Mouse (Mus musculus): ENCODE results near the gene Gm11037.

Gm11037 gene

DNA sequence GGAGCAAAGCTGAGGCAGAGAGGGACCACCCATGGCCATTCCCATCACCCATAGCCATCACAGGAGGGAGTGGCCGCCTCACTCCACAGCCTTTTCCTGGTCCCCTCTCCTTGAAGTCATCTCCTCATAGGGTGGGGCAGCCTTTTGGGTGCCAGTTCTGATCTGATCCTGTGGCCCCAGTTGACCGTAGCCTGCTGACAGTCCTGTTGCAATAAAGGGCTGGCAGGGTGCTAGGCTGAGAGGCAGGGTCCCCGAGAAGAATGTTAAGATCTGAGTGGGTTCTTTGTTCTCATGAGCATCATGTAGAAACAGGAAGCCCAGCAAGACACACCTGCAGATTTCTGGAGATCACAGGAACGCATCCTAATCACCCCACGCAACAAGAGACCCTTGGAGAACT, 5.1 kb upstream of the Gm11037 start:
- in situ Hi-C loops (cut with MboI, MseI) = no loop called here

DNA sequence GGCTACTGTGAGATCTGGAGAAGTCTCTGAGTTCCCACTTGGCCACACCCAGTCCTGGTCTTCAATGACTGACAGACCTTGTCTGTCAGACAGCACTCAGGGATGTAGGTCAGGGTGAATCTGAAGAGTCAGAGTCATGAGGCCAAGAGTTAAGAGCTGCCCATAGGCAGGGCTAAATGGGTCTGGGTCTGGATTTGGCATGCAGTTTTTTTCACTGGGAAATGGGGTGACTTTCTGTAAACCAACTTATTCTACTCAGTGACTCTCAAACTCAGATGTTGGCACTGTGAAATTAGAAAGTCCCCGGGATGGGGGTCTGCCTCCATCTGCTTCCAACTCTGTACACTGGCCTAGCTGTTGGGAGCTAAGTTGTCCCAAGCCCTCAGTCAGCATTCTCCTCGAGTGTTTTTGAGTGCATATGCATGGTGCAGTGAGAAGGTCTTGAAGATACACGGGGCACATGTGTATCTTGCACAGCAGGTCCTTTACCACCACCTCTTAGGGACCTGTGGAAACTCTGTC, 4.6 kb upstream of the Gm11037 start:
- in situ Hi-C loops (cut with MboI, MseI) = no loop called here

DNA sequence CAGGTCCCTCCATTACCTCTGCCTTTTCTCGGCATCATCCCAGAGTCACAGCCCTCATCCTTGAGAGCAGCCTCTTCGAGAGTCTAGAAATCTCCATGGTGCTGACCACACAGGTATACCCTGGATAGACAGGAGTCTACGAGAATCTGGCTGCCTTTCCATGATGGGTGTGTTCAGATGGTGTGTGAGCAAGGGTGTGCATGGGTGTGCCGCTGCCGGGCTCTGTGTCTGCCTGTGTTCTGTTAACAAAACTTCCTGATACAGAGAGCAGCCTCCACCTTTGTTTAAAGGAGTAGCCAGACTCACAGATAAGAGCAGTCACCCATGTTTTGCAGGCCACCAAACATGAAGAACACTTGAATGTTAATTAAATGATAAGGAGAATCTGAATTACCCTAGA, 3.5 kb upstream of the Gm11037 start:
- in situ Hi-C loops (cut with MboI, MseI) = no loop called here

DNA sequence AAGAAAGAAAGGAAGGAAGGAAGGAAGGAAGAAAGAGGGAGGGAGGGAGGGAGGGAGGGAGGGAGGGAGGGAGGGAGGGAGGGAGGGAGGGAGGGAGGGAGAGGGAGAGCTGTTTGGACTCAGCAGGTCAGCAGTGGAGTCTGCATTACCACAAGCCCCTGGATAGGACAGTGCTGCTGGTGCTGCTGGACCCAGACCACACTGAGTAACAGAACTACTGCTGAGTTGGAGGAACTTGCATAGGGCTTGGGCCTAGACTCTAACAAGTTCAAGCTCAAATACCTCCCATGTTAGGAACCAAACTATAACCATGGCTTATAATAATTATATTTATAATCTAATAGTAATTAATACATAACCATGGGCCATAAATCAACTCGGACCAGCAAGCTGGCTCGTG, 2.4 kb upstream of the Gm11037 start:
- in situ Hi-C loops (cut with MboI, MseI) = no loop called here

DNA sequence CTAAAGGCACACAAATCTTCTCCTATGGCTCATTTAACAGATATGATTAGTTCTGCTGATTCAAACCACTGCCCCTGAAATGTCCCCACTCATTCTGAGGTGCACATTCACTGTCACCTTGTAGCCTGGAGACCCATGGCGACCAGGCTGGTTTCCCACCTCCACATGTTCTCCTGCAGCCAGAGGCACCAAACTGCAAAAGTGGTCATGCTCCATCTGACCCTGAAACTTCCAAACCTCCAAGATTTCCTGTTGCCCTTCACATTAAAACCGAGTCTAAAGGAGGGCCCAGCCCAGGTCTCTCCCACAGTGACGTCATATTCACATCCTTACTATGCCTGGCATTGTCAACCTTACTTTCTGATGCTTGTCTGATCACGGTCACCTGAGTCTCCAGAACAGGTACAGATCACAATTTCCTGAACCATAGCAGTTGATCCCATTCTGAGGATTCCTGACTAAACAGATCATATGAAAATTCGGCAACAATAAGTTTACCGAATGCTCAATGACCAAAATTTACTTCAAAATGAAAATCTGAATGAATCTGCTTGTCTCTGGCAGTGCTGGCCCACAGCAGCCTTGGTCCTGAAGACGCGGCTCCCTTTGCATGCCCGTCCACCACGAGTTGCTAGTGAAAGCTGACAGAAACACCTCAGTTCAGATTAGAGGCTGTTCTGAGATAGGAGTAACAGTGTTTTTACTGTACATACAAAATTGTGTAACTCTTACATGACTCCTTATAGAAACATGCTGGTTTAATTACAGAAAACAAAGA, 997 bp upstream of the Gm11037 start:
- in situ Hi-C loops (cut with MboI, MseI) = no loop called here

DNA sequence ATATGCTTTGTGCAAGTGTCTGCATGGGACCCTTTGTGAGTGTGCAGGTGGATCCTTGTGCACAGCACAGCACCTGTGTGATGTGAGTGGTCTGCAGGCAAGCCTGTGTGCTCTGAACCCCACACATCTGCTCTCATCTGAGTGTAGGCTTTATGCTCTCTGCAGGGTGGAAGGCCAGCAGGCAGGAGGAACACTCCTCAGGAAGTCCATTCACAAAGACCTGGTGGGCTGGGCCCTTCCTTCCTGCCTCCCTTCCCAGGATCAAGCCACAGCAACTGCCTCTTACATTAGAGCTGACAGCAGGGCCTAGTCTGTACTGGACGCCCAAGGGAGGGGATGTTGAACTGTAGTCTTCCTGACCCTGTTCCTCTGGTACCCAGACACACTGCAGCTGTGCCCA, 1.1 kb downstream of the Gm11037 start:
- in situ Hi-C loops (cut with MboI, MseI) = no loop called here

DNA sequence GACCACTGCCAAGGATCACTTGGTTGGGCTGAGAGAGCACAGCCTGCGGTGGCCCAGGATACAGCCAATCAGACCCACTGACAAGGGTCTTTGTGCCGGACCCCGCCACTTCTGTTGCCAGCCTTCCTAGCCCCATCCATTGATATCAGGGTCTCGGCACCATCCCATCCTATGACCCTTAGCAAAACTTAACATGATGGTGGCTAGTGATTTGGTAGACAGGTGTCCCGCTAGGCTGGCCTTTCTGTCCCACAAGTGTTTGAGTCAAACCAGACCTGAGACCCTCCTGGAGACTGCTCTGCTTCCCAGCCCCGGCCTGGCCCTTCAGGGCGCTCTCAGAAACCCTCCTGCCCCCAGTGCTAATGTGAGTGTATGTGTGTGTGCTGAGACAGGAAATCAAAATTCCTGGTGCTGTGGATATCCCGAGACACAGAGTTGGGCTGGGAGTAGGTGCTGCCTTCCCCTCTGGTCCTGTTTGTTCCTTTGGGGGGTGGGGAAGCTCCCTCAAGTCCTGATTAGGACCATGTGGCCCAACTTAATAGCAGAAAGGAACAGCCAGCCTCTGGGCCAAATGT, 1.6 kb downstream of the Gm11037 start:
- in situ Hi-C loops (cut with MboI, MseI) = no loop called here

DNA sequence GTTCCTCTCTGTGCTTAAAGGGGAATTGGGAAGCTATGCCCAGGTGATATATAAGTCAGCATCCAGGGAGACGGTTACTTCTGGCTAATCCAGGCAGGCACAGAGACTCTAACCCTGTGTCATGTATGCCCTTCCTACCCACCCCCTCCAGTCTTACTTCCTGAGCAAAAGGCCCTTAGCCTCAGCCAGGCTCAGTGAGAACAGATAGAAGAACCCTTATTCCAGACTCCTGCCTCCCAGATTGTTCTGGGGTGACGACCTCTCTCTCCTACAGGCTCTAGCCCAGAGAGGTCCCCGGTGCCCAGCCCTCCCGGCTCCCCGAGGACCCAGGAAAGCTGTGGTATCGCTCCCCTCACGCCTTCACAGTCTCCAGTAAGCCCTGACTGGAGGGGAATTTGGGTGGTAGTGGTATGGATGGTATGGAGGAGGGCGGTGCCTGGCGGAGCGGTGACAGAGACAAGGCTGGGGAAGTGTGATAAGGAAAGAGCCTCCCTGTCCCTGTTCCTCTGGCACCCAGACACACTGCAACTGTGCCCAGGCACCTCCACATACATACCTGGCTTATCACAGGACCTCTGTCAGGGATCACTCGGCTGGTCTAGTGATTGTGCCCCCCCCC, 2.3 kb downstream of the Gm11037 start:
- in situ Hi-C loops (cut with MboI, MseI) = no loop called here

DNA sequence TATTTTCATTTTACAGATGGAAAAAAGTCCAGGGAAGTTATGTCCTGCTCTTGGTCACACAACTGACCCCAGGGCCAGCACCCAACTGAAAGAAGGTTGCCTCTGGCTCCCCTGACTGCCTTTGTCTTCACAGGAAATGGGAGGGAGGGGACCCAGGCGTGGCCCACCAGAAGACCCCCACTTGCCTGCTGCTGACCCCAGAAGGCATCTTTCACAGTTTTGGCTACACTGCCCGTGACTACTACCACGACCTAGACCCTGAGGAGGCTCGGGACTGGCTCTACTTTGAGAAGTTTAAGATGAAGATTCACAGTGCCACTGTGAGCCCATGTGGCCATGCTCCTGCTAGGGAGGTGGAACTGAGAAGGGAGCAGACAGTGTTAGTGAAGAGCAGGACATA, 5.0 kb downstream of the Gm11037 start:
- in situ Hi-C loops (cut with MboI, MseI) = no loop called here

DNA sequence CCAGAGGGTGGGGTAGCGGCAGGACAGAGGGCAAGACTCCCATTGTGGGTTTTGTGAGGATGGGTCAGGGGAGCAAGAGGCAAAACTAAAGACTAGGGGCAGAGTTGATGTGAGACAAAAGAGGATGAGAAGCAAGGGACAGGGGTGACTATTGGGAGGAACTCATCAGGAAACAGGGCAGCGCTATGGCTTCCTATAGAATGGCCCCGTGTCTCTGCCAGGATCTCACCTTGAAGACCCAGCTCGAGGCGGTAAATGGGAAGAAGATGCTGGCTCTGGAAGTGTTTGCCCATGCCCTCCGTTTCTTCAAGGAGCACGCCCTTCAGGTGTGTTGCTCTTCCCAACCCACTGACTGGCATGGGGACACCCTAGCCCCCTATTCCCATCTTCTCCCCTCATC, 5.5 kb downstream of the Gm11037 start:
- in situ Hi-C loops (cut with MboI, MseI) = no loop called here

DNA sequence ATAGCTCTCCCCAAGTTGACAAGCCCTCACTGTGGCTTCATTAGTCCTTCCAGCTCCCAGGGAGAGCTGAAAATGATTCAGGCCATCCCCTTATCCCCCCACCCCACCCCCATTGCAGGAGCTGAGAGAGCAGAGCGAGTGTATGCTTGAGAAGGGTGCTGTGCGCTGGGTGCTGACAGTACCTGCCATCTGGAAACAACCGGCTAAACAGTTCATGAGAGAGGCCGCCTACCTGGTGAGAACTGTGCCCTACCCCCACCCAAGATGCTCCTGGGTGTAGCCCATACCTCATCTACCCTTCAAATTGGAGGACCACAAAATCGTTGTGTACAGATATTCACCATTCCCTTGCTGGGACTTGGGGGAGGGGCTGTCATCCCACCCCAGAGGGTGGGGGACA, 6.0 kb downstream of the Gm11037 start:
- in situ Hi-C loops (cut with MboI, MseI) = no loop called here

DNA sequence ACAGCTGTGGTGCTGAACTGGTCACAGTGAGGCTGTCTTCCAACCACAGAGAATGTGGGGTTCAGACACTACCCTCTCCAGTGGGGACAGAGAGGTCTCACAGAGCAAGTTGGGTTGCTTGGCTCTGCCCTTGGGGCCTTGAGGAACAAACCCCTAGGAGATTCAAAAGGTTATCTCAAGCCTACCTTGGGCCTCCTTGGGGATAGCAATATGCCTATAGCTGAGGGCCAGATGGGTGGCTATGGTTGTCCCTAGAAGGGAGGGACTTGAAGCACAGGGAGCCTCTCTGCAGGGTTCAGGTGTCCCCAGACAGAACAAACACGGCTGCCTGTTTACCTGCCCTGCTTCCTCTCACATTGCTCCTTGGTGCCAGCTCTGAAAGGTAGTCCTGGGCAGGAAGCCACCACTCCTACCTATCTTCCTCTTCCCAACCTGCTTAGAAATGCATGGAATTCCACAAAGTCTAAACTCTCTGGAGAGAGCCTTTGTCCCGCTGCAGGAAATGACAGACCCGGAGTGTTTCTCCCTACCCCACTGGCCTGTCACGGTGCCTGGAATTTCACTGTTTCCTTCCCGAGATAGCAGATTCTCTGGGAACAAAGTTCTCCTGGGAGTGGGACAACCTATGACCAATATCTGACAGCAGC, 6.7 kb downstream of the Gm11037 start:
- in situ Hi-C loops (cut with MboI, MseI) = no loop called here

DNA sequence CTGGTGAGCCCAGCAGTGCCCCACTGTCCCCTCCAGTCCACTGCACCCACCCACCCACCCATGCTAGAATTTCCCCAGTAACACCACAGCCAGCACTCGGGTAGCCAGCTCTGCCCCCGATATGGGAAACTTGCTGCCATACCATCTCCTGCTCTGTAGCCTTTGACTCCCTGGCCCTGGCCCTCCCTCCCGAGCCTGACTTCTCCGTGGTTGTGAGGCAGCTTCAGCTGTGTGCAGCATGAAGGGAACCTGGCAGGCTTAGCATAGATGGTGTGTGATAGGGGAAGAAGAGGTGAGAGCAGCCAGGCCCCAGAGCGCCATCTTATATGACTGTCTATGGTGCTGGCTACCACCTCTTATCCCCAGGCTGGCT, 7.2 kb downstream of the Gm11037 start:
- in situ Hi-C loops (cut with MboI, MseI) = no loop called here

DNA sequence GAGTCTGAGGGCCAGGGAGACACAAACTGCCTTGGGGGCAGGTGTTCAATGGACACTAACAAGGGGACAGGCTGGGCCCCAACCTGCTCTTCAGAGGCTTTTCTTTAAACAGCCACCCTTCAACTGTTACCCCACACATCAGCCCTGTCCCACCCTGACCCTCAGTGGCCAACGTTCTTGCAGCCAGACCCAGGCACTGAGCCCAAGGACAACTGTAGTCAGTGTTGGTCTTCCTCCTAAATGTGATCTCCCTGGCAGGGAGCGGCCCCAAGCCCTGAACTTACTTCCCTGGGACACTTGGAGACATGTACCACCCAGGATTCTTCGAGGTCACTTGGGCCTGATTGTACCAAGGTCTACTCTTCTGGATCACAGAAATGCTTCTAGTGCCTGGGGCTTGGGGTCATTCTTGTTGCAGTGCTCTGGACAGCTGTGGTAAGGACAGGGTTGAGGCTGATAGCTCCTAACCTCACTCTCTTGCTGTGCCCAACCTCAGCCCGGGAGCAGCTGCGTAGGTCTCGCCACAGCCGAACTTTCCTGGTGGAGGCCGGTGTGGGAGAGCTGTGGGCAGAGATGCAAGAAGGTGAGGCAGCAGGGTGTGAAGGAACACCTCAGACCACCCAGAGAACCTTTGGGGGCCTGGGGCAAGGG, 8.2 kb downstream of the Gm11037 start:
- in situ Hi-C loops (cut with MboI, MseI) = no loop called here

DNA sequence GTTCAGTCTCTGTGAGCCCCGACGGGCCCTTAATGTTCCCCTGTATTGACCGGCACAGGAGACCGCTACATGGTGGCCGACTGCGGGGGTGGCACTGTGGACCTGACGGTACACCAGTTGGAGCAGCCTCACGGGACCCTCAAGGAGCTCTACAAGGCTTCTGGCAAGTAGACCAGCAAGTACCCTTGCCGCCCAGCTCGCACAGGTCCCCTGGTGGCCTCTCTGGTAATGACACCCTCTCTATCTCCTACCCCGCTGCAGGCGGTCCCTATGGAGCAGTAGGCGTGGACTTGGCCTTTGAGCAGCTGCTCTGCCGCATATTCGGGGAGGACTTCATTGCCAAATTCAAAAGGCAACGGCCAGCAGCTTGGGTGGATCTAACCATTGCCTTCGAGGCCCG, 9.3 kb downstream of the Gm11037 start:
- in situ Hi-C loops (cut with MboI, MseI) = no loop called here

DNA sequence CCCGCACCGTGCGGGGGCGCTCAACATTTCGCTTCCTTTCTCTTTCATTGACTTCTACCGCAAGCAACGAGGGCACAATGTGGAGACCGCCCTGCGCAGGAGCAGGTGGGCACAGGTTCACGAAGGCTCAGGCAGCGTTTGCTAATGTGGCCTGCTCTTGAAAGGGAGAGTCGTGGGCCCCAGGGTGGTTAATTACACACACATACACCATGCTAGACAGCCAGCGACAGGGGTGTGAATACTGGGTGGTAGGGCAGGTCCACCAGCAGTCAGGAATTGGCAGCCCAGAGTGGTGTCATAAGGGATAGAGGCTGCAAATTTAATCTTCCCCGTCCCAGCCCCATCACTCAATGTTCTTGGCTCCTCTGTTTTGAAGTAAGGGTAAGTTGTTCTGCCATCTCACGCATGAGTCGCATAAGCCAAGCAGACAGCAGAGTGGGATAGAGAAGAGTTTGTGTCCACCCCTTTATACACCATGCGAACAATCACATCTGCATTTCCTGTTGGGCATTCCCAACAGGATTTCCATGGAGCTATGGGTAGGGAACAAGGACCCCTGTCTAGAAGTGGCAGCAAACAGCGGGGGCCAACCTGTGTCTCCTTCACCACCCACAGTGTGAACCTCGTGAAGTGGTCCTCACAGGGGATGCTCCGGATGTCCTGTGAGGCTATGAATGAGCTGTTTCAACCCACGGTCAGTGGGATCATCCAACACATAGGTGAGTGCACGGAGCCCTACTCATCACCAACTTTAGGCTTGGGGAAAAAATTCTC, 9.9 kb downstream of the Gm11037 start:
- in situ Hi-C loops (cut with MboI, MseI) = no loop called here

DNA sequence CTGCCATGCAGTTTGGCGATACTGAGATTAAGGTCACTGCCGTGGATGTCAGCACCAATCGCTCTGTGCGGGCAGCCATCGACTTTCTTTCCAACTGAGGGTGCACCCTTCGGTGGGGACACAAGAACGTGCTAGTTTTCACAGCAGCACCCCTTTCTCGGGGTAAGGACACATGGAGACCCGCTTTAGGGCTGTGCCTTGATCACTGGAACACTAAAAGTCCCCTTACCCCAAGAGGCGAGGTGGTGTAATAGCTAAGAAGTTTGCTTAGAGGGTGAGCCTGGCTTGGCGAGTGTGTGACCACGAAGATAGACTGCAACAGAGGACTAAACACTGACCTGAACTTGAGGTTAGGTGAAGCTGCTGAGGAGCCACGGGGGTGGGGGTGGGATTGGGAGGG, 11.8 kb downstream of the Gm11037 start:
- in situ Hi-C loops (cut with MboI, MseI) = no loop called here

DNA sequence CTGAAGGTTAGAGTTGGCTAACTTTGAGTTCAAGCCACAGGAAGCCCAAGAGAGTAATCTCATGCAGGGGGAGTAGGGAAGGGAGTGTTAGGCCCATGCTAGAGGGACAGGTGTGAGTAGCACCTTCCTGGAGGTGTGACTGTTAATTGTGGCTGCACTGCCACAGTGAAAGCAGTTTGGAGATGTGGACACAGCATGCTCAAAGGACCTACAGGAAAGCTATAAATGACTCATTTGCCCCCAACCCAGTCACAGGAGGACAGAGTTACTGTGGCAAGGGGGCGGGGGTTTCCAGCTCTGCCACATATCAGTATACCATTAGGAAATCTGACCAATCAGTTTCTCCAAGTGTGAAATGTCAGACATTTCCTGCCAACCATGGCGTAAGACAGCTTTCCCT, 12.2 kb downstream of the Gm11037 start:
- in situ Hi-C loops (cut with MboI, MseI) = no loop called here

DNA sequence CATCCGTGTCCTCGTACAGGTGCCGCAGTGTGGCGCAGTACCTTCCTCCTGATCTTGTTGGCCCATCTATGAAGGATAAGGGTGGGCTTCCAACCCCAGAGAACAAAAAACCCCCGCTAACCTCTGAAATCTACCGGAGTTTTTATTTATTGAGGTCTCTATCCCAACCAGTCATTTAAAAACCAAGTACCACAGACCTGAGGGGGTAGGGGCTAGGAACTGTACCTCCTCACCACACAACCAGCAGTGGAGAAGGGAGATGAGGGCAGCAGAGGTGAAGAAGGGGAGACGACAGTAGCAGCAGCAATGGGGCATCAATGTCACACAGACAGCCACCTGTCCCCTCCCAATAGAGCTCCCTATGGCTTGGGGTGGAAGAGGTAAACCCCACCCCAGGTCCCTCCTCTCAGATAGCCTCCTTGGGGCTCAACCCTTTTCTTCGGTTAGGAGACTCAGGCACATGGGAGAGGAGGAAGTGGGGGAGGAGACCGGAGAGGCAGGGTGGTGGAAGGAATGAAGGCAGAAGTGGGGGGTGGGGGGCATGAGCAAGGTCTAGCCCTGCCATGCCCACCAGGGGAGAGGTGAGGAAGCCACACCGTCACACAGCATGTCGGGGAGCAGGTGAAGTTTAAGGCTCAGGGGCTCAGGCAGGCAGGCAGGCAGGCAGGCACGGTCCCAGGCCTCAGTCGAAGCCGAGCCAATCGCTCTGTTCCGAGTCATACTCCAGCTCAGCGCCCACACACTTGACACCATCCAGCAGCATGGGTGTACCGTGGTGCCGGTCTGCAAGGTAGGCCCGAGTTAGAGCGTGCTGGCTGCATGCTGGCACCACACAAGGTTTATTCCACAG, 13.1 kb downstream of the Gm11037 start:
- in situ Hi-C loops (cut with MboI, MseI) = no loop called here

DNA sequence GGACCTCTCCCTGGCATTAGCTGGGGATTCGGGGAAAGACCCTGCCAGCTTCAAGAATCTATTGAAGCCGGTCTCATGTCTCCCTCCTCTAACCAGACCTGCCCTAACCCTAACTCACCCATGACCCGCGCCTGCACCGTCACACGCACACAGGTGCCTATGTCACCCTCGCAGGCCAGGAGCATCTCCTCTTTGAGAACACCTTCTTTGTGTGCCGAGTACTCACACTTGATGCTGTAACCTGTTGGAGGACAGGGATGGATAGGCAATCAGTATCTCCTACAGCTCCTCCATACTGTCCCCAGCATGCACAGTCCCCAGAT, 13.7 kb downstream of the Gm11037 start:
- in situ Hi-C loops (cut with MboI, MseI) = no loop called here
